Mouse (Mus musculus) CH12.LX (cell line): ENCODE measurements around the gene Actn2. TPM values are rescaled to one million over a fixed set of nuclear protein-coding genes. Genes with fewer than 3 reads are reported as not detected.
A peak's percentile ranks its signal among the peaks of the same experiment; 100 is the strongest.

Source experiments
- DNase-seq: peaks from one replicate; pipeline ENCODE4 v3.0.0-alpha.2; 2013; ENCODE audit errors: extremely low read depth
- H3K27ac ChIP-seq: 2 replicates; pipeline ENCODE4 v1.5.1; 2012; ENCODE audit warnings: low read depth, mild to moderate bottlenecking, control low read depth, moderate library complexity; ENCODE audit not compliant: insufficient read depth
- H3K27me3 ChIP-seq: replicated peaks from 2 replicates; pipeline ENCODE3; 2012; ENCODE audit warnings: inconsistent platforms
- H3K36me3 ChIP-seq, 2 experiments: replicated peaks in 1 of 2; 2 replicates each; pipeline versions ENCODE3 to v1.6.1; 2012; ENCODE audit warnings: inconsistent platforms in 1 of 2, low read length in 1 of 2, mild to moderate bottlenecking in 1 of 2, mixed read lengths in 1 of 2, moderate library complexity in 1 of 2; ENCODE audit not compliant: control insufficient read depth in 1 of 2, insufficient read depth in 1 of 2
- H3K4me1 ChIP-seq, 2 experiments: 2 replicates each; pipeline ENCODE4 v1.6.1; 2012; ENCODE audit warnings: inconsistent platforms in 1 of 2, moderate library complexity in 1 of 2; ENCODE audit not compliant: insufficient read depth in 2 of 2, control insufficient read depth in 1 of 2
- H3K4me2 ChIP-seq: 2 replicates; pipeline ENCODE4 v1.6.1; 2012; ENCODE audit warnings: low read depth, mild to moderate bottlenecking, control low read depth; ENCODE audit not compliant: poor library complexity, insufficient read depth, severe bottlenecking
- H3K4me3 ChIP-seq, 3 experiments: fragments of 150-350 bp in 1 of 3; sonication (generic) in 1 of 3; replicated peaks in 1 of 3; 2 replicates each; pipeline versions ENCODE3 to v1.5.1; 2011 to 2012; ENCODE audit warnings: low read depth in 2 of 3, low read length in 2 of 3, mild to moderate bottlenecking in 2 of 3, moderate library complexity in 2 of 3, control low read depth in 1 of 3, improper control_type of control experiment in 1 of 3, inconsistent platforms in 1 of 3, mixed read lengths in 1 of 3; ENCODE audit not compliant: poor library complexity in 1 of 3
- H3K79me2 ChIP-seq: replicated peaks from 2 replicates; pipeline ENCODE4 v1.6.1; 2012; ENCODE audit warnings: mild to moderate bottlenecking, moderate library complexity; ENCODE audit not compliant: control insufficient read depth, poor library complexity, insufficient read depth, severe bottlenecking; ENCODE audit errors: extremely low read depth
- H3K9ac ChIP-seq: 2 replicates; pipeline ENCODE4 v1.6.1; 2012; ENCODE audit warnings: low read depth, mild to moderate bottlenecking, control low read depth, moderate library complexity; ENCODE audit not compliant: insufficient read depth
- H3K9me3 ChIP-seq: replicated peaks from 2 replicates; pipeline ENCODE3; 2012; ENCODE audit warnings: low read length, inconsistent platforms, mixed read lengths
- BHLHE40 ChIP-seq: IDR thresholded peaks from 2 replicates; pipeline ENCODE4 v1.6.1; 2011; ENCODE audit warnings: mild to moderate bottlenecking, low read depth, low read length, improper control_type of control experiment
- HCFC1 ChIP-seq: IDR thresholded peaks from 2 replicates; pipeline ENCODE4 v1.6.1; 2012; ENCODE audit warnings: low read depth, mild to moderate bottlenecking, inconsistent platforms, low read length, improper control_type of control experiment
- NRF1 ChIP-seq: IDR thresholded peaks from 2 replicates; pipeline ENCODE4 v1.6.1; 2014; ENCODE audit warnings: low read depth, mild to moderate bottlenecking, inconsistent platforms, low read length, improper control_type of control experiment, moderate library complexity
- RCOR1 ChIP-seq: conservative IDR thresholded peaks from 2 replicates; pipeline ENCODE4 v1.6.1; 2012; ENCODE audit warnings: low read depth, mild to moderate bottlenecking, inconsistent platforms, low read length, improper control_type of control experiment
- SIN3A ChIP-seq: IDR thresholded peaks from 2 replicates; pipeline ENCODE4 v1.6.1; 2012; ENCODE audit warnings: low read length, improper control_type of control experiment, inconsistent platforms
- USF1 ChIP-seq: IDR thresholded peaks from 2 replicates; pipeline ENCODE4 v1.6.1; 2014; ENCODE audit warnings: low read depth, mild to moderate bottlenecking, inconsistent platforms, low read length, improper control_type of control experiment
- ZKSCAN1 ChIP-seq: IDR thresholded peaks from 2 replicates; pipeline ENCODE4 v1.6.1; 2012; ENCODE audit warnings: low read depth, inconsistent platforms, low read length, improper control_type of control experiment, borderline replicate concordance
- dilution Hi-C: fragments of 300-500 bp; cut with MboI; formaldehyde crosslinking; loops from 2 replicates; pipeline ENCODE4 v1.14.3; 2020; ENCODE audit warnings: low sequenced_read_pairs; ENCODE audit not compliant: extremely low pct_unique_long_range_greater_than_20kb, extremely low pct_ligation_motif_present
- in situ Hi-C: fragments of 300-500 bp; cut with MboI; formaldehyde crosslinking; loops from 3 replicates; pipeline ENCODE4 v1.14.3; 2019; ENCODE audit warnings: low sequenced_read_pairs, low pct_ligation_motif_present, low pct_unique_long_range_greater_than_20kb, mixed read lengths
- polyA plus RNA-seq: library from polyadenylated mRNA; unstranded; fragments of >175 nt; gene quantifications from 2 replicates; pipeline ENCODE4 v1.2.1, GENCODE M21; 2012; ENCODE audit warnings: low read depth; ENCODE audit not compliant: insufficient read length
- total RNA-seq, 2 experiments: library from RNA; depleted of rRNA; stranded (reverse); fragments of 300-350 nt in 1 of 2; fragments of >200 nt in 1 of 2; gene quantifications; 2 replicates each; pipeline ENCODE4 v1.2.3; 2012 to 2014

Actn2 gene
- total and polyA plus RNA-seq, 3 experiments = not detected

- Histone ChIP-seq H3K4me2 (no peak overlapping the region), H3K9ac (no peak overlapping the region), H3K9me3 (no peaks in the 10 kb centered on the region), H3K4me1 (no peaks in the 10 kb centered on the region), H3K4me3 (no peak overlapping the region), H3K27ac (no peak overlapping the region), H3K27me3 (no peaks in the 10 kb centered on the region), H3K36me3 (no peaks in the 10 kb centered on the region), H3K79me2 (no peaks in the 10 kb centered on the region)
- in situ Hi-C loops (no loop called here), dilution Hi-C loops (no loop called here)
- DNase-seq = no peak
- TF ChIP-seq SIN3A (no peak), ZKSCAN1 (no peak), HCFC1 (no peak)
Measured at GRCm38 (mm10) chr13:12356184-12356583, 15.6 kb upstream of the Actn2 start.

- TF ChIP-seq BHLHE40 = no peak
- TF ChIP-seq, all 38 proteins: peak for 0
- dilution Hi-C loops (no loop called here), in situ Hi-C loops (no loop called here)
- Histone ChIP-seq H3K9ac (no peak overlapping the region), H3K27ac (no peak overlapping the region), H3K27me3 (no peaks in the 10 kb centered on the region), H3K4me2 (0 out of 2 replicates have a peak overlapping the region, but pooled peaks have one; percentile 13), H3K36me3 (no peaks in the 10 kb centered on the region), H3K79me2 (no peaks in the 10 kb centered on the region), H3K9me3 (no peaks in the 10 kb centered on the region), H3K4me3 (no peak overlapping the region), H3K4me1 (no peaks in the 10 kb centered on the region)
- DNase-seq = no peak
Measured at GRCm38 (mm10) chr13:12349197-12349824, 8.8 kb upstream of the Actn2 start.

- H3K9me3 ChIP-seq = no peaks in the 10 kb centered on the region
- no peak overlapping the region for H3K9ac ChIP-seq
- no peak overlapping the region for H3K27ac ChIP-seq
- DNase-seq = no peak
- no peak overlapping the region for H3K4me3 ChIP-seq
- H3K79me2 ChIP-seq = no peaks in the 10 kb centered on the region
- H3K4me1 ChIP-seq = no peaks in the 10 kb centered on the region; a peak in 1 of 4 replicates
- no peak overlapping the region for H3K4me2 ChIP-seq
- dilution Hi-C loops = no loop called here
- in situ Hi-C loops = no loop called here
- TF ChIP-seq RCOR1 (no peak), NRF1 (no peak), USF1 (no peak)
- TF ChIP-seq, all 38 proteins: peak for 0
- H3K27me3 ChIP-seq = no peaks in the 10 kb centered on the region
- H3K36me3 ChIP-seq = no peaks in the 10 kb centered on the region
Measured at GRCm38 (mm10) chr13:12346837-12347236, 6.3 kb upstream of the Actn2 start.
